Mouse (Mus musculus): ENCODE measurements around the gene Pitpnc1.

DNA sequence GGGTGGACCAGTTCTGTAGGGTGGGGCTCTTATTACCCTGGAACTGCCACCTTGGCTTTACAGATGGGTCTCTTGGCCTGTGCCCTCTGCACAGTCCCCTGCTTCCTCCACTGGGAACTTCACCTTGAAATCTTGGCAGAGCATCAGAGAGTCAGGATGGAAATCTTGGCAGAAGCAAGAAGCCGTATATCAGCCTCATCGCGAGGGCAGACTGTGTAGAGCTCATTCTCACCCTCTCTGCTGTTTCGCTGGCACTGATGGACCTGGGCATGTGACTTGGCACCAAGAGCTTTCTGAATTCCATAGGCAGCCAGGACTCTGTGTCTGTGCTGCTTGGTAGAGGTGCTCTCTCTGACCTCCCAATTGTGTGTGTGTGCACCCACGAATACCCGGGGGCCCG lies 221.7 kb downstream of the Pitpnc1 start:
- TF ChIP-seq CTCF (IDR thresholded peaks at IDR 0.05; ENCODE audit: control insufficient read depth, insufficient read depth, insufficient read length), result no peak
- no peak for TF ChIP-seq USF1 (IDR thresholded peaks at IDR 0.05; ENCODE audit: low read depth)
- TF ChIP-seq MAX (IDR thresholded peaks at IDR 0.05), result no peak
- TF ChIP-seq MYOD1 (IDR thresholded peaks at IDR 0.05; ENCODE audit: control insufficient read depth, insufficient read length, low read depth), result no peak
- TF ChIP-seq FOSL1 (IDR thresholded peaks at IDR 0.05; ENCODE audit: insufficient read depth, low read length, poor library complexity, severe bottlenecking), result no peak

All from C2C12 (cell line).